Mouse (Mus musculus): ENCODE data around the gene Mrps31.
A peak's percentile ranks its signal among the peaks of the same experiment; 100 is the strongest.

Mrps31 gene

GRCm38 (mm10) chr8:22411282-22411702 lies at the start of gene Mrps31:
TSS of gene Mrps31 (plus strand) at chr8:22411361.
- peak; percentile 83 for DNase-seq (ENCODE audit: low read depth)

GRCm38 (mm10) chr8:22376311-22376710 lies 34.9 kb upstream of the Mrps31 start:
- DNase-seq (ENCODE audit: low read depth): no peak

- peak; percentile 31 for DNase-seq (ENCODE audit: low read depth)
Observed at GRCm38 (mm10) chr8:22376903-22377302, 34.3 kb upstream of the Mrps31 start.

DNA sequence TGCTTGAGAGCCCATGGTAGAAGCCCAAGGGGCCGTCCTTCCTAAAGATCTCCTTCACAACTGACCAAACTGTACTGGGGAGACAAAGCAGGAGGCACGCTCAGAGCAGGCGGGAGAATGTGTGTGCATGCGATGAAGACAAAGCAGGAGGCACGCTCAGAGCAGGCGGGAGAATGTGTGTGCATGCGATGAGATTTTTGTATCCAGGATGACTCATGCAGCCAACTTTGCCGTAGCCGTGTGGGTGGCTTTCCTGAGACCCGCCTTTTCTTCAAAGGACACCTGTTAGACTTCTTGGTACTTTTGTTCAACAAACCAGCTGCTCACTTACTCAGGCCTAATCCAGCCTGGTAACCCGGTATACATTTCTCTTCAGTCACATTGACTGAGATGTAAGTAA lies 30.2 kb upstream of the Mrps31 start:
- DNase-seq (ENCODE audit: low read depth): no peak

DNA sequence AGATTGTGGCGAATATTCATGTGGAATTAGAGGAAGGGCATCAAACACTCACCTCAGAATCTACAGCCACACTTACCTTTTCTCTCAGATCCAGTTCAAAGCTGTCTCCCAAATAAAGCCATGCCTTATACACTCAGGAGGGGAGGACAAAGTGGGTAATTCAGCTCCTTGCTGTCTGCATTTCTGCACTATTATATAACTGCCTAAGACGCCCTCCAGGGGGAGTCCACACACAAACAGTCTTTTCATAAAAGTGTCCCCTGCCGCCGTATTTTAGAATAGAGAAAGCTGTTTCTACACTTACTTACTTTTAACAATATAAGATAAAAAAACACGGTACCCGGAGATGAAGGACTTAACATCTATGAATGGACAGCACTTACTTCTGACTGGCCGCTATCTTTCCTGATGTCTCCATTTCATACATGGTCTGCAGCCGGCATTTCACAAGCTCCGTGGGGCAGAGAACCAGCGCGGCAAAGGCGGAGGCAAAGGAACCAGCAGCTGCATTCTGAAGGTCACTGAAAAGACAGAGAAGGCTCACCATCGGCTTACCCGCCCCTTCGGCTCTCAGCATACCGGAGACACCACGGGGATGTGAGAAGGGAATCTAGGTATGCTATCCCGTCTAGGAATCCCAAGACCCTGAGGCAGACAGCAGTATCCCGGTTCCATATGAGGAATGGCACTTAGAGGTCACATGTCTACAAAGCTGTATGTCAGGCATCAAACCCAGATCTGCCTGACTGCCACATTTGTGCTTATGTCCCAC lies 28.2 kb upstream of the Mrps31 start:
- DNase-seq (ENCODE audit: low read depth): no peak

DNA sequence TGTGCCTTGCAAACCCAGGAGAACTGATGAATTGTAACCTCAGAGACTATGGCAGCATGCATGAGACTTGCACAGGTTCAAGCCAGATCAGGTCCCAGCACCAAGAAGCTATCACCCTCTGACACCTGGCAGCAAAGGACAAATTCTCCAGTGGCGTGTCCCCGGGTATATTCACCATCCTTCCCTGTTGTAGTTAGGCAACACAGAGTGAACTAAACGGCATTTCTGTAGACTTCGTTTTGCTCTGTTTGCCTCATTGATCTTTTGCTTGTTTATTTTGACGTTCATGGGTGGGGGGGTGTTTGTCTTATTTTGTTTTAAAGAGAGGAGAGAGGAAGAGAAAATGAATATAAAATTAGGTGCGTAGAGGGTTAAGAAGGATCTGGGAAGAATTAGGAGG lies 26.0 kb upstream of the Mrps31 start:
- DNase-seq (ENCODE audit: low read depth): no peak

GRCm38 (mm10) chr8:22389874-22390273 lies 21.3 kb upstream of the Mrps31 start:
- no peak for DNase-seq (ENCODE audit: low read depth)

DNA sequence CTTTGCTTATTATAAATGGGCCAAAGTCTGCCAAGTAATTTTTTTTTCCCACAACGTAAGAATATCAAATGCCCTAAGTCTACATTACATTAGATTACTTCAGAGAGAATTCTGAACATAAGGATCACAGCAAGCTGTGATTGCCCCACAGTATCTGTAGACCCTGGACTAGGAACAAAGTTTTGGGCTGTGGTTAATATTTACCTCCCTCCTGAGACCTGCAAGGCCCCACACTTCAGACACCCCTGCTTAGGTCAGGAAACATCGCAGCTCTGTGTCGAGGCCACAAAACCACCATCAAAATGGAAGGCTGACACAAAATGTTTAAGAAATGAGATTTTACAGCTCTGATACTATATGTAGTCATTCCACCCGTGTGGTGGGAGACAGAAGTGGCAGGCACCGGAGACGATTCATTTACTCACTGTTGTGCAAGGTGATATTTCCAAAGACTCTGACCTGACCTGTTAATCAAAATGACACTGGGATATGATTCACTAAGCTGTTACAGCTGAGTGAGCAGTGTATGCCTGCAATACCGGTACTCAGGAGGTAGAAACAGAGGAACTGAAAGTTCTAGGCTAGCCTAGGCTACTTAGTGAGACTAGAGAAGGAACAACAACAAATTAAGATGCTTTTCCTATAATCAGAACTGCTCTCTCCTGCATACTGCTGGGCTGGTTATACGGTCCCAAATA lies 20.2 kb upstream of the Mrps31 start:
- DNase-seq (ENCODE audit: low read depth): no peak

GRCm38 (mm10) chr8:22394471-22394870 lies 16.7 kb upstream of the Mrps31 start:
- no peak for DNase-seq (ENCODE audit: low read depth)

DNA sequence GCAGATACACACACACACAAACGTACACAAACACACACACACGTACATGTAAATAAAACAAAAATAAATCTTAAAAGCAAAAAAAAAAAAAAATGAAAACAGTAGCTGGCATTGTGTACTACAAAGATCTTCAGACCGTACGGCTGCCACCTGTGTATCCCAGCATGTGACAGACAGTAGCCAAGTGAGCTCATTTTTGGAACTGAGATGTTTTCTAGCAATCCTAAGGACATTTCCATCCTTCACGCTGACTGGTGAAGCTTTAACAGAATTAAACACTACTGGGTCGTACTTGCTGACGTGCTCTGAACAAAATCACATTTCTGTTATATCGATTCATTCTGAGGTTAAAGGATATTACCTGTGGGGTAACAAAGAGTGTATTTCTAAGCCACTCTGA lies 15.9 kb upstream of the Mrps31 start:
- DNase-seq (ENCODE audit: low read depth): no peak

- DNase-seq (ENCODE audit: low read depth): no peak
Observed at GRCm38 (mm10) chr8:22397811-22398141, 13.4 kb upstream of the Mrps31 start.

DNA sequence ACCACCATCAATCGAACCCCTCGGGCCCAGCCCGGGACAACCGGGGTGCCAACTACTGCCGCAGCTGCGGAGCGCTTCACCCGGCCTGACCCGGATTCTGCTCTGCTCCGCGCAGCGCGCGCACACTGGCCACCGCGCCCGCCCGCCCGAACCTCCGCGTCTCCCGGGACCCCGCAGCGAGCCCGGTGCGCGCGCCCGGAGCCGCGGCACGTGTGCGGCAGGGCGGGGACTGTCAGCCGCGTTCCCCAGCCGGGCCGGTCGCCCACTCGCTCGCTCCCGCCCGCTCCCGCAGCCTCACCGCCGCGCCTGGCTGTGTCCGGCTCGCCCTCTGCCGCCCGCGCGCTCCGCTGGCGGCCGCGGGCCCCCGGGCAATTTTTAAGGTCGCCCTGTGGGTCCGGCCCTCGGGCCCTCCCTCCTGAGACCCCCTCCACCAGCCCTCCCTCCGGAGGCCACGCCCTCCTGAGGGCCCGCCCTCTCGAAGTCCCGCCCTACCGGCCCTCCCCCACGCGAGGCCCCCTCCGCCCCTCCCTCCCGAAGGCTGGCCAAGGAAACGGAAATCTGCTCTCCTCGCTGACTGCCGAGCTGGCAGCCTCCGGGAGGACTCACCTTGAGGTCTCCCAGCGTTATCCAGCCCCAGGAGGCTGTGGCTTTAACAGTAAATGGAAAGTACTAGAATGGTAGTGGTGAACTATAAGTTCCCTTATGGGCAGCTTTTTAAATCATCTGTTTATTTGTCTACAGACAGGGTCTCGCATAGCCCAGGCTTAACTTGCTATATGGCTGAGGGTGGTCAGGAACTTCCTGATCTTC lies 12.8 kb upstream of the Mrps31 start, which contains the start of gene Slc25a15:
Slc25a15 (minus strand) TSS at position 456 of the 810 bp plus-strand sequence.
- DNase-seq (ENCODE audit: low read depth): peak; percentile 93

DNA sequence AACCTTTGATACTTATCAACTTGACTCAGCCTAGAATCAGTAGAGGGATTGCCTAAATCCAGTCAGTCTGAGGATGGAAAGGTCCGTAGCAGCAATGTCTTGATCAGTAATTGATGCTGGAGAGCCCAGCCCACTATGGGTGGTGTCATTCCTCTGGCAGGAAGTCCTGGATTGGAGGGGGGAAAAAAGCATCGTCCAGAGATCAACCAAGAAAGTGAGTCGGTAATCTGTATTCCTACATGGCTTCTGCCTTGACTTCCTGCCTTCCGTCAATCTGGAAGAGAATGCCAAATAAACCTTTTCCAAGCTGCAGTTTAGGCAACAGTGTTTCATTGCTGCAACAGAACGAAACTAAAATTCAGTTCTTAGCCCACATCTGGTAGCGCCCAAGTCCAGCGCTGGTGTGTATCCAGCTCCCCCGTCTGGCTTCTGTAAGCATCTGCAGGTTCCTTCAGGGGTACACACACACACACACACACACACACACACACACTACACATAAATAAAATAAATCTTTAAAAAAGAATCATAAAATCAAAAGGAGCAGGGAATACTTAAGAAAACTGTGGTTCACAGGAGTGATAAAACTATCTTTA lies 11.8 kb upstream of the Mrps31 start:
- DNase-seq (ENCODE audit: low read depth): peak; percentile 24

DNA sequence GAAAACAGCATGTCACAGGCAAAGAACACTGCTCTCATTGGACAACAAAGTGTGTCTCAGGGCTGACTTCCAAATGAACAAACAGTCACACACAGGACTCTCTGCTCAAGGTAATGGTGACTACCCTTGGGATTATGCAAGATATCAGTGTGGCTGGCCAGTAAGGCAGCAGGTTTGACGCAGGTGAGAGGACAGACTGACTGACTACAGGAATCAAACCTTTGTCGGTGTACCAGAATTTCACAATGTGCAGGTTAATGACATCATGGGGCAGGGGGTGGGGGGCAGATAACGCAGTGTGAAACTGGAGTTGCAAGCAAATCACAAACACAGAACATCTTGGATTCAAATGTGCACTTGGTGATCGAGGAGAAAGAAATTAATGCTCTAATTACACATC lies 10.6 kb upstream of the Mrps31 start:
- DNase-seq (ENCODE audit: low read depth): no peak

- no peak for DNase-seq (ENCODE audit: low read depth)
Observed at GRCm38 (mm10) chr8:22403235-22403634, 7.9 kb upstream of the Mrps31 start.

DNA sequence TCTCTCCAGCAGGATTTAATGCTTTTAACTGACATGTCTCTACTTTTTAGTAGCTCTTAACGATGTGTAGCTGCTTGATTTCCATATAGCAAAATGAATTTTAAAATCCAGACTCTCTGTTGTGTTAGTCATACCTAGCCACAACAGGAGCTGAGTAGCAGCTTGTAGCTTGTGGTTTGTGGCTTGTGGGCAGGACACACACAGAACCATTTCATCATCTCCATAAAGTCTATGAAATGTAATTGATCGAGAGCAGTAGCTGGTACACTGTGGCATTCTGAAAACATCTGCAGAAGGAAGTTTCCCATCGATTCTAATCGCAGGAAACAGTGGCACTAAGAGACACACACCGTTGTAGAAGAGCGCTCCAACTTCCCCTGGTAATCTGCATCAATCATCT lies 5.4 kb upstream of the Mrps31 start:
- DNase-seq (ENCODE audit: low read depth): peak; percentile 63

DNA sequence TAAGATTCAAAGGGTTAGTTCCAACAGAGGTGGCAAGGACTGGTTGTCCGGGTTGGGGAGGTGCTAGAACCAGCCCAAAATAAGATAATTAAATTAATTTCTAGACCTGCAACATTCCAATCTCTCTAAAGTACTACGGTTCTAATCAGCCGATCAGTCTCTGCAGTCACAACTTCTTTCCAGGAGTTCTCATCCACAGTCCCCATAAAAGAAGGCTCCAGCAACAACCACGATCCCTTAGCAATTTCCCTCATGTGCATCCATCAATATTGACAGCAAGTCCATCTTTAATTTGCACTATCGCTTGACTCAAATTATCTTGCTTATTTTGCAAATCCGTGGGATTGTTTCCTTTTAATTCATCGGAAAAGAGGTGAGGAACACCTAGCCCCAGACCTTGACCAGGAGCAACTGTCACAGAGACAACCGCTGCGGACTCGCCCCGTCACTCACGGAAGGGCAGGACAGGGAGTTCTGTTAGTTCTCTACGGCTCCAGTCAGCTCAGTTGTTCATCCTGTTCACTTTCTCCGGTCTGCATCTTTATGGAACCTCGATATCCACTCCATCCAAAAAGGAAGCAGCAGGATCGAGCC lies 376 bp upstream of the Mrps31 start:
- DNase-seq (ENCODE audit: low read depth): no peak

DNA sequence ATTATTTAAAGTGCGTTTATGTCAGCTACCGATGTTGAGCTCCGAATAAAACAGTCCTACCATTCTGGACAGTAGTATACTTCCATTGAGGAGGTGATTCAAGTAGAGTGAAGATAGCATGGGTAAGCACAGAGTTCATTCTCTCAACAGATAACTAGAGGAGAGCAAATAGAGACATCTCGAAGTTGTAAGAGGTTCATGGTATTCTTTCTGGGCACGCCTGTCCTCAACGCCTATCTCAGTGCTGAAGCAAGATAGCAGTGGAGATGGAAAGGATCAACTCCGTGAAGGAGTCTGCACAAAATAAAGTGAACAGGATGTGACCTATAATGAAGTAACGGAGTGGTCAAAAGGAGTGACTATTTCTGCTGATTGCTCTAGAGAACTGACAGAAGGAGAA lies 810 bp downstream of the Mrps31 start:
- peak; percentile 19 for DNase-seq (ENCODE audit: low read depth)
